Mouse (Mus musculus): ENCODE measurements around the gene Npsr1. TPM values are rescaled to one million over a fixed set of nuclear protein-coding genes. Genes with fewer than 3 reads are reported as not detected.

Gene Npsr1
- polyA plus RNA-seq, 2 experiments: not detected

DNA sequence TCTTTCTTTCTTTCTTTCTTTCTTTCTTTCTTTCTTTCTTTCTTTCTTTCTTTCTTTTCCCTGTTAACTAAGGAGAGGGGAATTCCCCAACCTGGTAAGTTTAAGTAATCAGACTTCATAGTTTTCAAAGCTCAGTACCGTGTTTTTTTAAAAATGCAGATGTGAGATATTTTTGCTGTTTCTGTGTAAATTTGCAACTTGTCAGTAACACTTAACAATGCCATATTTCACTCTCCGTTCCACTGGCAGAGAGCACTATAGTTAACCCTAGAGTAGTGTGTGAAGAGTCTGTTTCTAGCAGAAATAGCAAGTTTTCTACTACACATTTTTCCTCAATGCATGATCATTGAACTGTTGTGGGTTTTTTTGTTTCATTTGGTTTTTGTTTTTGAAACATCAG lies 730 bp downstream of the Npsr1 start:
- H3K4me2 ChIP-seq (replicated peaks; ENCODE audit: low read depth, low read length, severe bottlenecking): no peak overlapping the region
- 69% methylated on average over 2 of the region's 2 CpGs for WGBS
- H3K27me3 ChIP-seq (ENCODE audit: control insufficient read depth, insufficient read depth, low read length): no peaks in the 10 kb centered on the region
- DNase-seq (ENCODE audit: low spot score) (no peak), ATAC-seq (ENCODE audit: low FRiP score, low read depth) (no peak)
- H3K9me3 ChIP-seq (ENCODE audit: control insufficient read depth, low read length): no peaks in the 10 kb centered on the region
- no peak for TF ChIP-seq POLR2A (IDR thresholded peaks at IDR 0.05; ENCODE audit: borderline replicate concordance, extremely low read depth, insufficient read depth, insufficient read length)
- H3K4me1 ChIP-seq (ENCODE audit: control insufficient read depth, insufficient read depth, low read length): no peaks in the 10 kb centered on the region
- H3K9ac ChIP-seq (ENCODE audit: low read depth, low read length, severe bottlenecking): no peak overlapping the region
- no peaks in the 10 kb centered on the region for H3K36me3 ChIP-seq (ENCODE audit: control insufficient read depth, insufficient read depth, low read length)
- H3K27ac ChIP-seq (replicated peaks; ENCODE audit: low read depth, low read length): no peak overlapping the region
- H3K4me3 ChIP-seq (replicated peaks; ENCODE audit: low read length): no peak overlapping the region

GRCm38 (mm10) chr9:24099631-24100030 lies 1.8 kb downstream of the Npsr1 start:
- Histone ChIP-seq H3K4me1 (ENCODE audit: control insufficient read depth, insufficient read depth, low read length) (no peaks in the 10 kb centered on the region), H3K9ac (ENCODE audit: low read depth, low read length, severe bottlenecking) (no peak overlapping the region), H3K4me3 (replicated peaks; ENCODE audit: low read length) (no peak overlapping the region), H3K36me3 (ENCODE audit: control insufficient read depth, insufficient read depth, low read length) (no peaks in the 10 kb centered on the region), H3K4me2 (replicated peaks; ENCODE audit: low read depth, low read length, severe bottlenecking) (no peak overlapping the region), H3K9me3 (ENCODE audit: control insufficient read depth, low read length) (no peaks in the 10 kb centered on the region), H3K27me3 (ENCODE audit: control insufficient read depth, insufficient read depth, low read length) (no peaks in the 10 kb centered on the region), H3K27ac (replicated peaks; ENCODE audit: low read depth, low read length) (no peak overlapping the region)
- WGBS: 84% methylated on average over 4 of the region's 4 CpGs
- ATAC-seq (ENCODE audit: low FRiP score, low read depth) (no peak), DNase-seq (ENCODE audit: low spot score) (no peak)
- no peak for TF ChIP-seq POLR2A (IDR thresholded peaks at IDR 0.05; ENCODE audit: borderline replicate concordance, extremely low read depth, insufficient read depth, insufficient read length)

DNA sequence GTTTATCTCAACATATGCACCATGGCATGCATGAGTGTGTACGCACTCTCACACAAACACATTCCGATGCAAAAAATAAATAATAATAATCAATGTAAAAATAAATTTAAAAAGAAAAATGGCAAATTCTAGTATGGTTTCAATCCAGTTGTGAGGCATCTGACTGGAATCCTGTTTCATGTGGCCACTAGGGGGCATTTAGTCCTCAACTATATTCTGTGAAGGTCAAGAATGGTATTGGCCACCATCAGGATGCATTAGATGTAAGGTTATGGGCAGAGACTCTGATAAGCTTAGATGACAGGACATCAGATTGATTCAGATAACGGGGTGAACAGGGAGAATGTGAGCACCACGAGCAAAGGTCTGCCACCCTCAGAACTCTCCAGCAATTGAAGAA lies 21.6 kb downstream of the Npsr1 start:
- no peak overlapping the region for H3K27ac ChIP-seq (replicated peaks; ENCODE audit: low read depth, low read length)
- DNase-seq (ENCODE audit: low spot score) (peak; percentile 32), ATAC-seq (ENCODE audit: low FRiP score, low read depth) (no peak)
- no peak overlapping the region for H3K4me3 ChIP-seq (replicated peaks; ENCODE audit: low read length)
- no peak overlapping the region for H3K4me2 ChIP-seq (replicated peaks; ENCODE audit: low read depth, low read length, severe bottlenecking)
- no peaks in the 10 kb centered on the region for H3K4me1 ChIP-seq (ENCODE audit: control insufficient read depth, insufficient read depth, low read length)
- 49% methylated on average over 4 of the region's 4 CpGs for WGBS
- H3K27me3 ChIP-seq (ENCODE audit: control insufficient read depth, insufficient read depth, low read length): no peaks in the 10 kb centered on the region
- no peak overlapping the region for H3K9ac ChIP-seq (ENCODE audit: low read depth, low read length, severe bottlenecking)
- H3K36me3 ChIP-seq (ENCODE audit: control insufficient read depth, insufficient read depth, low read length): no peaks in the 10 kb centered on the region
- no peaks in the 10 kb centered on the region for H3K9me3 ChIP-seq (ENCODE audit: control insufficient read depth, low read length)
- TF ChIP-seq POLR2A (IDR thresholded peaks at IDR 0.05; ENCODE audit: borderline replicate concordance, extremely low read depth, insufficient read depth, insufficient read length): no peak

DNA sequence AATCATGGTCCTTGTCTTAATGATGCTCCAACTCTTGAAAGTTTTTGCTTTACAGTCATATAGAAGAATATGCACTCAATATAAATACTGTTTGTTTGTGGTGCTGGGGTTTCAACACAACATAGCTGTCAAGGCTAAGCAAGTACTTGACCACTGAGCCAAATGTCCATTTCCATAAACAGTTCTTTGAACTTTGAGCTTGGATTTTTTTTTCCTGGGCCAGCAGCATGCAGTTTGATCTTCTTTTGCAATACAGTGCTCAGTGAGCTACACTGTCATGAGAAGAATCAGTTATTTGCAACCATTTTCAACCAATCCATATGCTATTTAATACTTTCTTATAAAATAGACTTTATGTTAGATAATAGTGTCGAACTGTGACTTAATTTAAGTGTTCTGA lies 35.3 kb downstream of the Npsr1 start:
- TF ChIP-seq POLR2A (IDR thresholded peaks at IDR 0.05; ENCODE audit: borderline replicate concordance, extremely low read depth, insufficient read depth, insufficient read length): no peak
- Histone ChIP-seq H3K4me2 (replicated peaks; ENCODE audit: low read depth, low read length, severe bottlenecking) (no peak overlapping the region), H3K4me1 (ENCODE audit: control insufficient read depth, insufficient read depth, low read length) (no peaks in the 10 kb centered on the region), H3K27ac (replicated peaks; ENCODE audit: low read depth, low read length) (no peak overlapping the region), H3K9ac (ENCODE audit: low read depth, low read length, severe bottlenecking) (no peak overlapping the region), H3K4me3 (replicated peaks; ENCODE audit: low read length) (no peak overlapping the region), H3K36me3 (ENCODE audit: control insufficient read depth, insufficient read depth, low read length) (no peaks in the 10 kb centered on the region), H3K9me3 (ENCODE audit: control insufficient read depth, low read length) (no peaks in the 10 kb centered on the region), H3K27me3 (ENCODE audit: control insufficient read depth, insufficient read depth, low read length) (no peaks in the 10 kb centered on the region)
- ATAC-seq (ENCODE audit: low FRiP score, low read depth): no peak
- WGBS: 84% methylated on average over 1 of the region's 1 CpGs
- no peak for DNase-seq (ENCODE audit: low spot score)

- no peak overlapping the region for H3K4me2 ChIP-seq (replicated peaks; ENCODE audit: low read depth, low read length, severe bottlenecking)
- no peak for DNase-seq (ENCODE audit: low spot score)
- no peaks in the 10 kb centered on the region for H3K27me3 ChIP-seq (ENCODE audit: control insufficient read depth, insufficient read depth, low read length)
- no peak overlapping the region for H3K9ac ChIP-seq (ENCODE audit: low read depth, low read length, severe bottlenecking)
- no peak overlapping the region for H3K27ac ChIP-seq (replicated peaks; ENCODE audit: low read depth, low read length)
- no peaks in the 10 kb centered on the region for H3K36me3 ChIP-seq (ENCODE audit: control insufficient read depth, insufficient read depth, low read length)
- ATAC-seq (ENCODE audit: low FRiP score, low read depth): no peak
- H3K4me3 ChIP-seq (replicated peaks; ENCODE audit: low read length): no peak overlapping the region
- H3K9me3 ChIP-seq (ENCODE audit: control insufficient read depth, low read length): no peaks in the 10 kb centered on the region
- no peak for TF ChIP-seq POLR2A (IDR thresholded peaks at IDR 0.05; ENCODE audit: borderline replicate concordance, extremely low read depth, insufficient read depth, insufficient read length)
- H3K4me1 ChIP-seq (ENCODE audit: control insufficient read depth, insufficient read depth, low read length): no peaks in the 10 kb centered on the region
These were observed 38.6 kb downstream of the Npsr1 start for GRCm38 (mm10) chr9:24136354-24136753.

GRCm38 (mm10) chr9:24144341-24144740 lies 46.5 kb downstream of the Npsr1 start:
- Histone ChIP-seq H3K4me2 (replicated peaks; ENCODE audit: low read depth, low read length, severe bottlenecking) (no peak overlapping the region), H3K9ac (ENCODE audit: low read depth, low read length, severe bottlenecking) (no peak overlapping the region), H3K4me3 (replicated peaks; ENCODE audit: low read length) (no peak overlapping the region), H3K36me3 (ENCODE audit: control insufficient read depth, insufficient read depth, low read length) (no peaks in the 10 kb centered on the region), H3K9me3 (ENCODE audit: control insufficient read depth, low read length) (no peaks in the 10 kb centered on the region), H3K4me1 (ENCODE audit: control insufficient read depth, insufficient read depth, low read length) (no peaks in the 10 kb centered on the region), H3K27me3 (ENCODE audit: control insufficient read depth, insufficient read depth, low read length) (no peaks in the 10 kb centered on the region), H3K27ac (replicated peaks; ENCODE audit: low read depth, low read length) (no peak overlapping the region)
- no peak for DNase-seq (ENCODE audit: low spot score)
- no peak for ATAC-seq (ENCODE audit: low FRiP score, low read depth)
- WGBS: 87% methylated on average over 2 of the region's 2 CpGs
- TF ChIP-seq POLR2A (IDR thresholded peaks at IDR 0.05; ENCODE audit: borderline replicate concordance, extremely low read depth, insufficient read depth, insufficient read length): no peak
